Mouse (Mus musculus) thymus, adult 2 months (tissue): ENCODE results near the gene Nup107.

Experiments
- CTCF ChIP-seq: fragments of 200-500 bp; IDR thresholded peaks from 2 replicates; pipeline ENCODE4 v1.5.1; 2012; ENCODE audit warnings: mild to moderate bottlenecking, control low read depth, low read length, moderate library complexity, borderline replicate concordance; ENCODE audit not compliant: control insufficient read depth, poor library complexity, insufficient read depth; ENCODE audit errors: extremely low read depth
- POLR2A ChIP-seq: fragments of 200-500 bp; IDR thresholded peaks from 2 replicates; pipeline ENCODE4 v1.6.1; 2012; ENCODE audit warnings: mild to moderate bottlenecking, low read length, control low read depth, moderate library complexity; ENCODE audit not compliant: control insufficient read depth, poor library complexity, insufficient read depth; ENCODE audit errors: extremely low read depth

GRCm38 (mm10) chr10:117710604-117711141 is 81.8 kb downstream of the Nup107 start, which contains the start of gene Mdm2:
- TF ChIP-seq POLR2A = peak; percentile 91
- TF ChIP-seq CTCF = peak; percentile 99
